8 mouse cellular contexts compared by ENCODE assay signal in genomic region chr11:99023500-99024467, GRCm38 (mm10). TPM values are rescaled to one million over a fixed set of nuclear protein-coding genes. Genes with fewer than 3 reads are reported as not detected.
A peak's percentile ranks its signal among the peaks of the same experiment; 100 is the strongest.
DNase-seq lines count a peak whose midpoint lies in the region; ATAC-seq lines count a peak whose summit lies in the region.

TSS of gene Top2a (minus strand) at chr11:99024189.

- no peaks in the 10 kb centered on the region for H3K27me3 ChIP-seq in hindbrain, embryonic 16.5 days (replicated peaks; ENCODE audit: control insufficient read depth, insufficient read depth, low read length)

- no peaks in the 10 kb centered on the region; the same call in 1 of the 2 replicates for H3K36me3 ChIP-seq in hindbrain, embryonic 16.5 days (ENCODE audit: control insufficient read depth, insufficient read depth, low read length)
- H3K36me3 ChIP-seq in macrophage (ENCODE audit: inconsistent target): no peaks in the 10 kb centered on the region

- peak within 1 kb of the TSS; percentile 73 for H3K4me2 ChIP-seq in hindbrain, embryonic 16.5 days (ENCODE audit: low read length)

- H3K9me3 ChIP-seq in hindbrain, embryonic 16.5 days (ENCODE audit: control insufficient read depth, low read length): no peaks in the 10 kb centered on the region

- H3K4me1 ChIP-seq in hindbrain, embryonic 16.5 days (ENCODE audit: control insufficient read depth, insufficient read depth, low read depth, low read length): peaks cover 11% of the 10 kb centered on the region

- peak; percentile 98 for ATAC-seq in hindbrain, embryonic 16.5 days

- peaks cover 52% of the 10 kb centered on the region for H3K79me2 ChIP-seq in macrophage (ENCODE audit: inconsistent target)

- DNase-seq in ZHBTc4 (ENCODE audit: low read depth, low spot score): peak; percentile 98
- DNase-seq in cerebellum, postnatal 4 days (ENCODE audit: low spot score in 2 of 2): peak; percentile 83 to 98
- peak; percentile 96 for DNase-seq in gastrocnemius, adult 18-20 months (ENCODE audit: low spot score)
- peak; percentile 89 to 95 for DNase-seq in left cerebral cortex, adult 18-20 months (ENCODE audit: low spot score in 2 of 2)
- peak; percentile 94 for DNase-seq in right cerebral cortex, adult 18-20 months
- peak; percentile 85 for DNase-seq in urinary bladder, postnatal 25 days (ENCODE audit: low spot score)

- peak within 1 kb of the TSS; percentile 39; the same call in 1 of the 2 replicates for H3K27ac ChIP-seq in hindbrain, embryonic 16.5 days (ENCODE audit: low read depth, low read length)
- peak within 1 kb of the TSS; percentile 80 for H3K27ac ChIP-seq in macrophage

- H3K4me3 ChIP-seq in hindbrain, embryonic 16.5 days (ENCODE audit: low read length): peak within 1 kb of the TSS; percentile 62
- peak within 1 kb of the TSS; percentile 88 for H3K4me3 ChIP-seq in macrophage (ENCODE audit: inconsistent target)

- under 1% methylated on average over 54 of the region's 54 CpGs for WGBS in hindbrain, embryonic 16.5 days
- WGBS in macrophage (ENCODE audit: missing documents): 0% methylated on average over 53 of the region's 54 CpGs

- H3K9ac ChIP-seq in hindbrain, embryonic 16.5 days (ENCODE audit: low read depth, low read length): peak within 1 kb of the TSS; percentile 58

RNA-seq across cellular contexts. Expression of gene Top2a, which starts in this region (rescaled TPM):
- total RNA-seq in gastrocnemius, adult 18-20 months (2021): under 1 TPM; 0.09 to 0.21 TPM
- polyA plus RNA-seq in hindbrain, embryonic 16.5 days (2015; fragmentation: Nextera tagmentation; extraction: Ambion mirVana): 33.1 and 44.9 TPM in 2 replicates
- total RNA-seq in left cerebral cortex, adult 18-20 months (2021): under 1 TPM; 0.40 to 0.67 TPM
- 10 to 100 TPM in 20 of 26 experiments, 1 to 10 TPM in 6; 3.9 to 89.6 (median 20.7) TPM for total RNA-seq in macrophage (2018; cell fraction: chromatin; rRNA removed)
- 10 to 100 TPM in 22 of 26 experiments, 1 to 10 TPM in 4; 7.9 to 28.0 (median 13.8) TPM for total RNA-seq in macrophage (2018; cell fraction: cytosol; rRNA removed)
- total RNA-seq in macrophage (2018; cell fraction: nucleus; rRNA removed): 10 to 100 TPM in 22 of 26 experiments, 1 to 10 TPM in 4; 8.0 to 84.7 (median 15.3) TPM
- polyA plus RNA-seq in macrophage (2018): 5.8 to 44.5 TPM (median 27.0 TPM) in 3 replicates

Comparison
In these comparisons a context has a peak if more than half of its experiments do, and no peak if none do; other contexts are left out.
1. Peak in every context shown above with its lines: DNase-seq, ATAC-seq, H3K4me3 ChIP-seq and H3K27ac ChIP-seq.
2. Peak in DNase-seq in gastrocnemius, adult 18-20 months; RNA of the gene not detected or under 1 TPM.
3. Peak in DNase-seq in left cerebral cortex, adult 18-20 months; RNA of the gene not detected or under 1 TPM.